Mouse (Mus musculus) c-Kit-positive CD71-negative TER-119-negative erythroid progenitor cells, embryonic 14.5 days (primary cell): ENCODE measurements around the gene Spryd3.
A peak's percentile ranks its signal among the peaks of the same experiment; 100 is the strongest.
"Not testable (repeated sequence)": the region's sequence is repeated elsewhere in the genome, so short reads cannot be mapped to it uniquely, and the experiment has no call there.

Experiments
- DNase-seq: peaks from one replicate; pipeline ENCODE4 v3.0.0-alpha.2; 2013; ENCODE audit warnings: low read depth

Spryd3 gene

GRCm38 (mm10) chr15:102136129-102136758 lies at the start of gene Spryd3:
TSS of gene Spryd3 (minus strand) at chr15:102136234.
- peak; percentile 92 for DNase-seq

GRCm38 (mm10) chr15:102183076-102183475 lies 47.0 kb upstream of the Spryd3 start:
- DNase-seq, result no peak

- DNase-seq, result no peak
These were observed 43.9 kb upstream of the Spryd3 start for GRCm38 (mm10) chr15:102179924-102180323.

GRCm38 (mm10) chr15:102179106-102179505 lies 43.1 kb upstream of the Spryd3 start:
- no peak for DNase-seq

GRCm38 (mm10) chr15:102178279-102178678 lies 42.2 kb upstream of the Spryd3 start:
- peak; percentile 68 for DNase-seq

GRCm38 (mm10) chr15:102177417-102177816 lies 41.4 kb upstream of the Spryd3 start:
- DNase-seq, result no peak

- DNase-seq, result no peak
These were observed 40.7 kb upstream of the Spryd3 start for GRCm38 (mm10) chr15:102176571-102177316.

GRCm38 (mm10) chr15:102175736-102176319 lies 39.8 kb upstream of the Spryd3 start:
- no peak for DNase-seq

- DNase-seq, result no peak
These were observed 37.5 kb upstream of the Spryd3 start for GRCm38 (mm10) chr15:102173581-102173980.

GRCm38 (mm10) chr15:102169064-102169463 lies 33.0 kb upstream of the Spryd3 start:
- no peak for DNase-seq

- no peak for DNase-seq
These were observed 31.6 kb upstream of the Spryd3 start for GRCm38 (mm10) chr15:102167620-102168021.

- no peak for DNase-seq
These were observed 29.6 kb upstream of the Spryd3 start for GRCm38 (mm10) chr15:102165468-102166100.

- DNase-seq, result no peak
These were observed 28.1 kb upstream of the Spryd3 start for GRCm38 (mm10) chr15:102163900-102164693.

- DNase-seq, result no peak
These were observed 24.5 kb upstream of the Spryd3 start for GRCm38 (mm10) chr15:102160415-102161060.

GRCm38 (mm10) chr15:102156836-102157235 lies 20.8 kb upstream of the Spryd3 start:
- no peak for DNase-seq

GRCm38 (mm10) chr15:102155006-102155405 lies 19.0 kb upstream of the Spryd3 start:
- DNase-seq, result not testable (repeated sequence)

GRCm38 (mm10) chr15:102152646-102153045 lies 16.6 kb upstream of the Spryd3 start:
- DNase-seq, result no peak

- peak; percentile 44 for DNase-seq
These were observed 14.5 kb upstream of the Spryd3 start, which contains the start of gene Soat2 for GRCm38 (mm10) chr15:102150301-102151135. TSS of gene Soat2 (plus strand) at chr15:102150526.

- no peak for DNase-seq
These were observed 13.5 kb upstream of the Spryd3 start for GRCm38 (mm10) chr15:102149561-102149960.

GRCm38 (mm10) chr15:102147674-102148402 lies 11.8 kb upstream of the Spryd3 start:
- DNase-seq, result no peak
